Mouse (Mus musculus): ENCODE results near the gene Hexim1.

GRCm38 (mm10) chr11:103081631-103082030 lies 34.4 kb upstream of the Hexim1 start:
- no peak for TF ChIP-seq CTCF (IDR thresholded peaks at IDR 0.05; ENCODE audit: low read depth)
- no peak for TF ChIP-seq EP300 (IDR thresholded peaks at IDR 0.05; ENCODE audit: low read depth)

Data from liver, embryonic 14.5 days (tissue).